Mouse (Mus musculus): Measurements from ENCODE around the gene Nprl3.
"Not testable (repeated sequence)": the region's sequence is repeated elsewhere in the genome, so short reads cannot be mapped to it uniquely, and the experiment has no call there.

Gene Nprl3

DNA sequence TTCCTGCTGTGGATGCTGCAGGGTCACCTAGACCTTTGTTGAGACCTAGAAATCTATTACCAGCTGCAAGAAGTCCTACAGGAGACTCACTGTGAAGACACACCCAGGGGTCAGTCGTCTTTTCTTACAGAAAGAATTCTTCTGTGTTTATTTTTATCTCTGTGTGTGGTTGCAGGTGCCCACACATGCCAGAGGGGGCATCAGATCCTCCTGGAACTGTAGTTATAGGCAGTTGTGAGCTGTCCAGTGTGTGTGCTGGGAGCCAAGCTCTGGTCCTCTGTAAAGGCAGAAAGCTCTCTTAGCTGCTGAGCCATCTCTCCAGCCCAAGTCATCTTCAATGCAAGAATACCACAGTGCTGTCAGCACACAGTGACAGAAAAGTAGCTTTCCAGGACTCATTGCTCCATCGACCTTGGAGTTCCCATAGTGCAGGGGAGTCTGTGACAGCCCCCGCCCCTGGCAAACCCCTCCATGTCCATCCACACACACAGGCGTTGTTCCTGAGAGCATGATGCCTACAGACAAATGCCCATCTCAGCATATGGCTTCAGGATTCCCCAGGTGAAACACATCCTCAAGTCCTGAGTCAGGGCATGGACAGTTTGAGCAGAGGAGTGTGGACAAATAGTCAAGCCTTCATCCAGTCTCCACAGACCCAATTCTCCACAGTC lies 44.1 kb downstream of the Nprl3 start:
- DNase-seq = no peak

DNA sequence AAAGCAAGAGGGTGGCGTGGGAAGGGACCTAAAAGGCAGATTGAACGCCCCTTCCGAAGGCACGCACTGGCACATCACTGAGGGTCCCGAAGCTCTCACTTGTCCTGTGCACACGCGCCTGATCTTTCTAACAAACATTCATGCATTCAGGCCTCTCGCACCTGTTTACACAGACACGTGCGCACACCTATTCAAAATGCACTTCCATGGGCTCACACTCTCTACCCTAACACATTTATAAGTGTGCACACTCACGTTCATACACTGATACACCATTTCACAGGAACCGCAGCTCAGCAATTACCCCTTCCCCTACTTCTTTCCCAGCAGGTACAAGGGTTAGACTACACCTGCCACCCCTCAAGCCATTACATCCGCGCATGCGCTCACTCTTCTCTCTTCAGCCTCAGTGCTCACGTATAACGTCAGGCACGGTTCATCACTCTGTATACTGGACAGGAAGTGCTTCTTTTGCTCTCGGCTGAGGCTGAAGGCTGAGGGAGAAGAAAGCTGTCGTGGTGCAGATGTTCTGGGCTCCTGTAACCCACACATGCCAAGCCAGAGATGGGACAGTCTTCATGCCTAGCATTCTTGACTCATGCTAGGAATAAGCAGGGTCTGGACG lies 44.8 kb downstream of the Nprl3 start:
- DNase-seq = no peak

- DNase-seq = no peak
Observed at GRCm38 (mm10) chr11:32221951-32222409, 45.5 kb downstream of the Nprl3 start, which contains the start of gene Rhbdf1. Rhbdf1 (minus strand) TSS chr11:32222300.

- no peak for DNase-seq
Observed at GRCm38 (mm10) chr11:32221225-32221950, 46.1 kb downstream of the Nprl3 start.

GRCm38 (mm10) chr11:32220607-32221224 lies 46.8 kb downstream of the Nprl3 start:
- no peak for DNase-seq

DNA sequence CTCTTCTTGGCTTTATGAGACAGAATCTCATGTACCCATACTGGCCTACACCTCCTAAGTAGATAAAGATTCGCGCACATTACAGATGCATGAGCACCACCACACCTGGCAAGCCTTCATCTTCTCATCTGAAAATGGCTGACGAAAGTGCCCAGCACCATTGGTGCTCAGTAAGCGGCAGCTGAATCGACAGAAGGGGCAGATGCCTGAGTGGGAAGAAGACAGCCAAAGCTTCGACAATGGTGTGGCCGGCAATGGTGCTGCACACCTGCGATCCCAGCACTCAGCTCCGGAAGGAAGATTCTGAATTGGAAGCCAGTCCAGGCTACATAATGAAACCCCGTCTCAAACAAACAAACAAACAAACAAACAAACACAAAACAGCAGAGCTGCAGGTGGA lies 48.2 kb downstream of the Nprl3 start:
- peak; percentile 73 for DNase-seq

DNA sequence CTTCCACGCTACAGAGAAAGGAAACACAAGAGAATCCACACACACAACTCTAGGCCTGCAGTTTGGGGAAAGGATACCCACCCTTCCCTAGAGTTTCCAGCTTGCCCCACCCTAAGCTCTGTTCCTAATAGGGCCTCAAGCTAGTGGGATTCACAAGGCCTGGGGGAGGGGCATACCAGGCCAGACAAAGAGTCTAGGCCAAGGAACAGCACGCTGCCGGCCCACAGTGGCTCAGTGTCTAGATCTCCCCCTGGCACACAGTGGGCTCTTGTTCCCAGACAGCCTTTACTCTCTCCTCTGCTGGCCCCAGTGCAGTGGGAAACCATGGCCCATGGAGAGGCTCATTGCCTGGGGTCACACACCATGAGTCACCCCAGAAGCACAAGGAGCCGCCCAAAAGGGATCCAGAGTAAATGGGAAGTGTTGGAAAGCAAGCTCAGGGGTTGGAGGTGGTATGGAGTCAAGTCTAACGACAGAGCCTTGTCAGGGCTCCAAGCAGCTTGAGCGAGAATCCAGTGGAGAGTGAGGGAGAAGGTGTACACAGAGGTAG lies 48.9 kb downstream of the Nprl3 start:
- DNase-seq = peak; percentile 61

DNA sequence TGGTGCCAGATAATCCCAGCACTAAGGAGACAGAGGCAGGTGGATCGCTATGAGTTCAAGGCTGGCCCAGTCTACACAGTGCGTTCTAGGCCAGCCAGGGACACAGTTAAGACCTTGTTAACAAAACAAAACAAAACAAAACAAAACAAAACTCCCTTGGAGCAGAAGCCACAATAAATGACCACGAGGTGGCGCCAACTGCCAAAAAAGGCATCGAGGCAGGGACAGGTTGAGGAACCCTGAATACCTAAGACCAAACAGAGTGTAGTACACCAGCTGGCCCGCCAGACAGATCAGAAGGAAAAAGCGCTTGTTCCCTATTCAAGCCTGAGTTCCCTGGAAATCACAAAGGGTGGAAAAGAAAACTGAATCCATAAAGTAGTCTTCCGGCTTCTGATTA lies 50.7 kb downstream of the Nprl3 start:
- no peak for DNase-seq

DNA sequence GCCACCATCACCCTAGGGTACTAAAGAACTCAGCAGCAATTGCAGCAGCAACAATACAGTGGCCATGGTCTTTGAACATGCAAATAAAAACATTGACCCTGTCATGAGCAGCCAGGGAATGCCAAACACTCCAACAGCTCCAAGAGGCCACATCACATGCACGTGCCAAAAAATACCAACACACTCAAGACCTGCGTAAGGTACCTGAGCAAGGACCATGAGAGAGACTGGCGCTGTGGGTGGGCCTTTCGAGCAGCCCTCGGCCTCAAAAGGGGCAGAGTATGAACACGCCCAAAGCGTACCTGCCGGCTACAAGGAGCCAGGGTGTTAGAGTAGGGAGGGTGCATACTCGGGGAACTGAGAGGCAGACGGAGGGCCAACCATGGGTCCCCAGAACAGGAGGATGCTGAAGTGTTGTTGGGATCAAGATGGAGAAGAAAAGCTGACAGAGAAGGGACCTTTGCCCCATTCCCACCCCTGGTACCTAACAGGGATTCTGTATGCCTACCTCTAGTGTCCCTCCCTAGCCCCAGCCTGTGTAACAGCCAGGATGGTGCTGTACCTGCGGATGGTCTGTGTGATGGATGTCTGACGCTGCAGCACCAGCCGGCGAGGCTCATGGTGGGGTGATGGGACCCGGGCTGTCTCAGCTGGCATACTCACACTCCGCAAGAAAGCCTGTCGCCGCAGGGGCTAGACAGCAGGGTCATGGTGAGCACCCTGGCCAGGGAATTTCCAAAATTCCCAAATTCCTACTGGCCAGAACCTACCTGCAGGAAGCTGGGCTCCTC lies 51.9 kb downstream of the Nprl3 start:
- DNase-seq = no peak

GRCm38 (mm10) chr11:32210623-32211022 lies 56.9 kb downstream of the Nprl3 start:
- no peak for DNase-seq

- peak; percentile 97 for DNase-seq
Observed at GRCm38 (mm10) chr11:32205058-32205873, 62.2 kb downstream of the Nprl3 start, which contains the start of gene Snrnp25. Snrnp25 (plus strand) TSS chr11:32205415.

GRCm38 (mm10) chr11:32201922-32202685 lies 65.4 kb downstream of the Nprl3 start:
- DNase-seq = no peak

- not testable (repeated sequence) for DNase-seq
Observed at GRCm38 (mm10) chr11:32200992-32201391, 66.5 kb downstream of the Nprl3 start.

- DNase-seq = no peak
Observed at GRCm38 (mm10) chr11:32200075-32200601, 67.4 kb downstream of the Nprl3 start, which contains the start of gene Il9r. Il9r (minus strand) TSS chr11:32200279.

- no peak for DNase-seq
Observed at GRCm38 (mm10) chr11:32199230-32199629, 68.3 kb downstream of the Nprl3 start.

GRCm38 (mm10) chr11:32198256-32198955 lies 69.1 kb downstream of the Nprl3 start:
- DNase-seq = no peak

- DNase-seq = no peak
Observed at GRCm38 (mm10) chr11:32197766-32198165, 69.7 kb downstream of the Nprl3 start.

GRCm38 (mm10) chr11:32196727-32197126 lies 70.8 kb downstream of the Nprl3 start:
- no peak for DNase-seq

DNA sequence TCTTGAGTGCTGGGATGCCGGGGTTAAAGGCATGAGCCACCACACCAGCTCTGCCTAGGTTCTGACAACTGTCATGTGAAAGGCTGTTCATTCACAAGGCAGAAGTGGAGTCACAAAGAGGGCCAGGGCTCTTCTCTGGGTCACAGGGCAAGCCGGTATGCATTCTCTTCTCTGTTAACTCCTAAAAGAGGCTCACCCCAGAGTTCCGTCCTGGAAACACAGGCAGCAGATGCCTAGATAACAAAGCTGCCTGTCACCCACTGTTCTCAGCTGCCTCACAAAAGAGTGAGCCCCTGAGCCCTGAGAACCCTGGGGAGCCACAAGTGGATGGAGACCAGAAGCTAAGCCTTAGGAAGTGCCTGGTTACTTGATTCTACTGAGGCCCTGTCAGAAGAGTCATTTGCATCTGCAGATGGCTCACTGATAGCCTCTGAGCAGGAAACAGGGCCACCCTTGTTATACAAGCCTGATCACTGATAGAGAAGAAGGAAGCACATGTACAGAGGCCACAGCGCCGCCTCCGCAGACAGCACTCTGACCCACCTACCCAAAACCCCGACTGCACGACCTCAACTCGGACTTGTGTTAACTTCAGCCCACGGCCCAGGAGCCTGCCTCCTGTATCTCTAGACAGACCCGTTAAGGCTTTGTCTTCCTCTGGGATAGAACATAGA lies 71.5 kb downstream of the Nprl3 start:
- DNase-seq = no peak

Measured in layer of hippocampus, adult 9-11 months (tissue).